Mouse (Mus musculus) retina, embryonic 14.5 days (tissue): ENCODE data around the gene Nsun2.

Source experiments
- DNase-seq: peaks from one replicate; pipeline ENCODE4 v3.0.0-alpha.2; 2015; ENCODE audit warnings: low spot score

The Nsun2 gene

GRCm38 (mm10) chr13:69524158-69524530 is 9.4 kb upstream of the Nsun2 start:
- DNase-seq: no peak

GRCm38 (mm10) chr13:69525867-69526266 is 7.7 kb upstream of the Nsun2 start:
- no peak for DNase-seq

- DNase-seq: no peak
Measured at GRCm38 (mm10) chr13:69528531-69528930, 5.0 kb upstream of the Nsun2 start.

GRCm38 (mm10) chr13:69530156-69530555 is 3.4 kb upstream of the Nsun2 start:
- no peak for DNase-seq

GRCm38 (mm10) chr13:69530951-69531350 is 2.6 kb upstream of the Nsun2 start:
- no peak for DNase-seq

- DNase-seq: no peak
Measured at GRCm38 (mm10) chr13:69531431-69531830, 2.1 kb upstream of the Nsun2 start.

GRCm38 (mm10) chr13:69532101-69532892 is 1.2 kb upstream of the Nsun2 start:
- DNase-seq: no peak

GRCm38 (mm10) chr13:69532893-69533404 is 597 bp upstream of the Nsun2 start:
- DNase-seq: no peak

- DNase-seq: no peak
Measured at GRCm38 (mm10) chr13:69534334-69534653, 748 bp downstream of the Nsun2 start, which contains the start of gene Tent4a. TSS of gene Tent4a (minus strand) at chr13:69534617.

- peak; percentile 98 for DNase-seq
Measured at GRCm38 (mm10) chr13:69534654-69535551, 1.4 kb downstream of the Nsun2 start.

- DNase-seq: no peak
Measured at GRCm38 (mm10) chr13:69536021-69536420, 2.5 kb downstream of the Nsun2 start.

- no peak for DNase-seq
Measured at GRCm38 (mm10) chr13:69537366-69537765, 3.8 kb downstream of the Nsun2 start.

- no peak for DNase-seq
Measured at GRCm38 (mm10) chr13:69538327-69538726, 4.8 kb downstream of the Nsun2 start.

GRCm38 (mm10) chr13:69541209-69541608 is 7.7 kb downstream of the Nsun2 start:
- no peak for DNase-seq

GRCm38 (mm10) chr13:69541776-69542175 is 8.2 kb downstream of the Nsun2 start:
- DNase-seq: no peak

- DNase-seq: no peak
Measured at GRCm38 (mm10) chr13:69542571-69543352, 9.2 kb downstream of the Nsun2 start.

GRCm38 (mm10) chr13:69543595-69543994 is 10.0 kb downstream of the Nsun2 start:
- no peak for DNase-seq

GRCm38 (mm10) chr13:69545019-69545418 is 11.5 kb downstream of the Nsun2 start:
- DNase-seq: peak; percentile 84

- no peak for DNase-seq
Measured at GRCm38 (mm10) chr13:69547488-69548180, 14.1 kb downstream of the Nsun2 start.

- DNase-seq: no peak
Measured at GRCm38 (mm10) chr13:69549980-69550379, 16.4 kb downstream of the Nsun2 start.

GRCm38 (mm10) chr13:69550831-69551230 is 17.3 kb downstream of the Nsun2 start:
- no peak for DNase-seq
